Mouse (Mus musculus) cerebellum, adult 9-10 months (tissue): ENCODE data around the gene Zfp266.

ENCODE experiments used
- DNase-seq: peaks from one replicate; pipeline ENCODE4 v3.0.0; 2022

Zfp266 gene

GRCm38 (mm10) chr9:20491858-20492526 is 29.2 kb downstream of the Zfp266 start:
- DNase-seq: no peak

- no peak for DNase-seq
These were observed 31.7 kb downstream of the Zfp266 start for GRCm38 (mm10) chr9:20489536-20489935.

GRCm38 (mm10) chr9:20479396-20479795 is 41.8 kb downstream of the Zfp266 start:
- DNase-seq: no peak

- no peak for DNase-seq
These were observed 44.6 kb downstream of the Zfp266 start for GRCm38 (mm10) chr9:20476632-20477031.

GRCm38 (mm10) chr9:20466761-20467442 is 54.3 kb downstream of the Zfp266 start:
- DNase-seq: peak; percentile 80

GRCm38 (mm10) chr9:20459377-20460317 is 61.6 kb downstream of the Zfp266 start, which contains the start of gene Zfp26:
Zfp26 (minus strand) TSS chr9:20460162.
- DNase-seq: peak; percentile 73

- no peak for DNase-seq
These were observed 67.6 kb downstream of the Zfp266 start for GRCm38 (mm10) chr9:20453647-20454046.

GRCm38 (mm10) chr9:20451493-20451892 is 69.7 kb downstream of the Zfp266 start:
- no peak for DNase-seq
